Mouse (Mus musculus): Measurements from ENCODE around the gene Slco1b2. TPM values are rescaled to one million over a fixed set of nuclear protein-coding genes. Genes with fewer than 3 reads are reported as not detected.
"Not testable (repeated sequence)": the region's sequence is repeated elsewhere in the genome, so short reads cannot be mapped to it uniquely, and the experiment has no call there.

The Slco1b2 gene
- polyA plus RNA-seq (2015; fragmentation: Nextera tagmentation; extraction: Ambion mirVana): not detected in 2 replicates

DNA sequence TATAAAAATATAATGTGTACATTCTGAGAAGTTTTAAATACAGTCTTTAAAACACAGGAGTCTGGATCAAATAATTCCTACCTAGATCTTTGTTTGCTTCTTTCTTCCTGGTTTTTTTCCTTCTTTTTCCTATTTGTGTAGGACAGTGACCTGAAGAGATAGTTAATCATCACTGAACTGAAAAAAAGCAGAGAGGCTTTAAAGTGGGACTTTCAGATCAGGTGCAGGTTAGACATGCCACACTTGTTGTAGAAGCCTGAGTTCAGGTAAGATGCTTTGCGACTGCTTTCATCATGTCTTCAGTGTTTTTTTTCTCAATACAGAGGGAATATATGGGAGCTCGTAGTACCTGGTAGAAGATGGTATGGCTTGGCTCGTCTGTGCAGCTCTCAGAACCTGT, at the start of gene Slco1b2:
Gene Slco1b2 (plus strand): TSS at position 228 of the 400 bp plus-strand sequence.
- H3K27me3 ChIP-seq (ENCODE audit: control insufficient read depth, insufficient read depth, low read depth, low read length): no peaks in the 10 kb centered on the region
- H3K27ac ChIP-seq (ENCODE audit: low read length): no peak within 1 kb of the TSS
- no peak within 1 kb of the TSS for H3K9ac ChIP-seq (ENCODE audit: low read depth, low read length)
- H3K4me3 ChIP-seq (ENCODE audit: low read depth, low read length): no peak within 1 kb of the TSS
- WGBS: 90% methylated on average over 3 of the region's 3 CpGs
- no peaks in the 10 kb centered on the region for H3K9me3 ChIP-seq (replicated peaks; ENCODE audit: control insufficient read depth, low read length, poor library complexity, severe bottlenecking)
- H3K36me3 ChIP-seq (ENCODE audit: control insufficient read depth, insufficient read depth, low read length): no peaks in the 10 kb centered on the region
- H3K4me2 ChIP-seq (ENCODE audit: low read length): no peak within 1 kb of the TSS
- no peaks in the 10 kb centered on the region for H3K4me1 ChIP-seq (ENCODE audit: control insufficient read depth, insufficient read depth, low read length)
- no peak for ATAC-seq

DNA sequence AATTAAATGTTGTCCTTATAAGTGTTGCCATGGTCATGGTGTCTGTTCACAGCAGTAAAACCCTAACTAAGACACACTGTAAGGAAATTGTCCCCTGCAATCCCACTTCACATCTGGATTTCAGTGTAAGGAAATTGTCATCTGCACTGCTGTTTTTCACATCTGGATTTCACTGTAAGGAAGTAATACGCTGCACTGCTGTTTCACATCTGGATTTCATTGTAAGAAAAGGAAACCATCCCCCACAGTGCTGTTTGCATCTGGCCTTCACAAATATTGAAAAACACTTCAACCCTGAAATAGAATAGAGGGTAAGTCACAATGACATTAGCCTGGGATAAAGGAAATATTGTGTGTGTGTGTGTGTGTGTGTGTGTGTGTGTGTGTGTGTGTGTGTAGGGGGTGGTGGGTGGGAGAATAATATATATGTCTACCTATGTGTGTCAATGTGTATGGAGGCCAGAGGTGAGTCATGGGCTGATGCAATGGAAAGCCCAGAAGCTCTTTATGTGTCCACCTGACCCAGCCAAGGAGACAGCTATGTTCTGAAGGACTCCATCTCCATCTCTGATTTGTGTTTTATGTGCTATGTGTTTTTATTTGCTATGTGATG, 44.4 kb upstream of the Slco1b2 start:
- Histone ChIP-seq H3K36me3 (ENCODE audit: control insufficient read depth, insufficient read depth, low read length) (no peaks in the 10 kb centered on the region), H3K4me1 (ENCODE audit: control insufficient read depth, insufficient read depth, low read length) (no peaks in the 10 kb centered on the region), H3K9me3 (replicated peaks; ENCODE audit: control insufficient read depth, low read length, poor library complexity, severe bottlenecking) (no peaks in the 10 kb centered on the region), H3K4me2 (ENCODE audit: low read length) (no peak overlapping the region), H3K4me3 (ENCODE audit: low read depth, low read length) (no peak overlapping the region), H3K27me3 (ENCODE audit: control insufficient read depth, insufficient read depth, low read depth, low read length) (no peaks in the 10 kb centered on the region), H3K9ac (ENCODE audit: low read depth, low read length) (no peak overlapping the region), H3K27ac (ENCODE audit: low read length) (no peak overlapping the region)
- WGBS: 89% methylated on average over 1 of the region's 1 CpGs
- ATAC-seq: no peak

DNA sequence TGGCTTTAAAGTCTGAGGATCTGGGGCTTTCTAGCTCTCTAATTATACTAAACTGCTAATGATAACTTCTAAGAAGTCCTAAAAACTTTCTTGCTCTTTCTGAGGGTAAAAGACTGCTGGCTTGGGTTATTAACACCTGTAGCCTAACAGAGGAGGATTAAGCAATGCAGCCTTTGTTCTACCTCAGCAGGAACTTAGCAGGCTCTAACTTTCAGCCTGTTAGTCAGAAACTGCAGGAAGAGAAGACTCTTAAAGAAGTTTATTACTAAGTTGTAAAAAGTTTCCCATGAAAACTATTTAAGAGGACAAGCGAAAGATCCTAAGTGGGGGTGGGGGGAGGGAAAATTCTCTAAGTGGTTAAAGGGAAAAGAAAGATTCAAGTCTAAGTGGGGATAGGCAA, 39.3 kb upstream of the Slco1b2 start:
- Histone ChIP-seq H3K27ac (ENCODE audit: low read length) (no peak overlapping the region), H3K36me3 (ENCODE audit: control insufficient read depth, insufficient read depth, low read length) (no peaks in the 10 kb centered on the region), H3K9ac (ENCODE audit: low read depth, low read length) (no peak overlapping the region), H3K4me2 (ENCODE audit: low read length) (no peak overlapping the region), H3K4me3 (ENCODE audit: low read depth, low read length) (no peak overlapping the region), H3K4me1 (ENCODE audit: control insufficient read depth, insufficient read depth, low read length) (no peaks in the 10 kb centered on the region), H3K9me3 (replicated peaks; ENCODE audit: control insufficient read depth, low read length, poor library complexity, severe bottlenecking) (no peaks in the 10 kb centered on the region), H3K27me3 (ENCODE audit: control insufficient read depth, insufficient read depth, low read depth, low read length) (no peaks in the 10 kb centered on the region)
- ATAC-seq: no peak
- 50% methylated on average over 1 of the region's 1 CpGs for WGBS

DNA sequence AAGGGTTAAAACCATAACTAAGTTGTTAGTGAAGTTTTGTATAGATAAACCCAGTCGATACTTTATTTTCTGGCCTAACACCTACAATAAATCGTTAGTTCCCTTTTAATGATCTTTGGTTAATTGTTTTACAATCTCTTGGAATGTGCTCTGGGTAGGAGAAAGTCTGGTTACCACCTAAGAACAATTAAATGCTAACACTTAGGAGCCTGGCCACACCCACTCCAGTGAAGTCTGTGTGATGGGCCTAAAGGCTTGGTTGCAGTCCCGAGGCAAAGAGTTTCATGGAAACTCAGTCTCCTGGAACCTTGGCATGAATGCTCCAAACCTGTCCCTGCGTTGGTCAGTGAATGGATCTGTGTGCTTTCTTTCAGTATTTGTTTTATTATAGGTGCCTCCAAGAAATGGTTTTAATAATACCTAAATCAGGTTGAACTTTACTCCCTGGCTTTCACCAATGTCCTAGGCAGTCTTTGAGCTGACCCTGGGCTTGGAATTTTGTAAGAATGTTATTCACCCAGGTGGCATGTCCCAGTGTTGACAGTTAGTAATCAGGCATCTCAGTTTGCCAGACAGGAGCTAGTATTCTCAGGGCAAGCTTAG, 38.6 kb upstream of the Slco1b2 start:
- H3K4me1 ChIP-seq (ENCODE audit: control insufficient read depth, insufficient read depth, low read length); H3K4me2 ChIP-seq (ENCODE audit: low read length); ATAC-seq; H3K27me3 ChIP-seq (ENCODE audit: control insufficient read depth, insufficient read depth, low read depth, low read length); H3K9me3 ChIP-seq (replicated peaks; ENCODE audit: control insufficient read depth, low read length, poor library complexity, severe bottlenecking); H3K36me3 ChIP-seq (ENCODE audit: control insufficient read depth, insufficient read depth, low read length); H3K27ac ChIP-seq (ENCODE audit: low read length); H3K9ac ChIP-seq (ENCODE audit: low read depth, low read length); H3K4me3 ChIP-seq (ENCODE audit: low read depth, low read length): not testable (repeated sequence)
- 56% methylated on average over 4 of the region's 4 CpGs for WGBS

DNA sequence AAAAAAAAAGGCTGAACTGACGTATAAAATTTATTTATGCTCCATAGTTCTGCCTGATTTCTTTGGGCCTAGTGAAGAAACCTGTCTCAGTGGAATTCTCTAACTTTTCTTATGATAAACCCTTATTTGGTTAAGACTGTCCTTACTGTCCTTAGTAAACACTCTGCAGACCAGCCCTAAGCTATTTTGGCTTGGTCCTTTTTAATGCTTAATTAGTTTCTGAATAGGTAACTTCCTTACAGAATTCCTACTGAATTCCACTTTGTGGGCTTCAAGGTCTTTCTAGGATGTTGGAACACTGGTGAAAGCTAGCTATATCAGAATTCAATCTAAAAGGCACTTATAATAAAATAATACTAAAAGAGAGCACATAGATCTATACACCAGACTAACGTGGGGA, 33.2 kb upstream of the Slco1b2 start:
- Histone ChIP-seq H3K4me2 (ENCODE audit: low read length) (no peak overlapping the region), H3K27me3 (ENCODE audit: control insufficient read depth, insufficient read depth, low read depth, low read length) (no peaks in the 10 kb centered on the region), H3K9ac (ENCODE audit: low read depth, low read length) (no peak overlapping the region), H3K27ac (ENCODE audit: low read length) (no peak overlapping the region), H3K4me1 (ENCODE audit: control insufficient read depth, insufficient read depth, low read length) (no peaks in the 10 kb centered on the region), H3K9me3 (replicated peaks; ENCODE audit: control insufficient read depth, low read length, poor library complexity, severe bottlenecking) (peaks cover 8% of the 10 kb centered on the region; the same call in 1 of the 2 replicates), H3K36me3 (ENCODE audit: control insufficient read depth, insufficient read depth, low read length) (no peaks in the 10 kb centered on the region), H3K4me3 (ENCODE audit: low read depth, low read length) (no peak overlapping the region)
- ATAC-seq: no peak
- WGBS: 92% methylated on average over 2 of the region's 2 CpGs

DNA sequence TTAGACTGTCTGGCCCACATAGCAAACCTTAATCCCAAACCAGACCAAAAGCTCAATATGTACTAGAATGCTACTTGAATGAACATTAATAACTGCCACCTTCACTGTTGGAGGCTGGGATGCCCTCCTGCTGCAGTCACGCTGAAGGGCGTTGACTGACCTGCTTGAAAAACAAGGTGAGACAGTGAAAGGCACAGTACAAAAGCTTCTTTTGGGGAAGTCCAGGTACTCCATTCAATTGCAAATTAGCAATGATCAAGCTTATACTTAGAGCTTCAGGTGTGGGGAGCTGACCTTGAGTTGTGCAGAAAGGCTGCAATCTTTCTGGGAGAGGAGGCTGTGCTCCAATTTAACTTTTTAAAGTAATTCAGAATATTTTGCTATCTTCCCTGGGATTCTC, 32.3 kb upstream of the Slco1b2 start:
- H3K4me1 ChIP-seq (ENCODE audit: control insufficient read depth, insufficient read depth, low read length): no peaks in the 10 kb centered on the region
- WGBS: 97% methylated on average over 2 of the region's 2 CpGs
- H3K4me2 ChIP-seq (ENCODE audit: low read length): no peak overlapping the region
- H3K4me3 ChIP-seq (ENCODE audit: low read depth, low read length): no peak overlapping the region
- peaks cover 8% of the 10 kb centered on the region; the same call in 1 of the 2 replicates for H3K9me3 ChIP-seq (replicated peaks; ENCODE audit: control insufficient read depth, low read length, poor library complexity, severe bottlenecking)
- H3K27me3 ChIP-seq (ENCODE audit: control insufficient read depth, insufficient read depth, low read depth, low read length): no peaks in the 10 kb centered on the region
- H3K27ac ChIP-seq (ENCODE audit: low read length): no peak overlapping the region
- no peak for ATAC-seq
- H3K36me3 ChIP-seq (ENCODE audit: control insufficient read depth, insufficient read depth, low read length): no peaks in the 10 kb centered on the region
- no peak overlapping the region for H3K9ac ChIP-seq (ENCODE audit: low read depth, low read length)

DNA sequence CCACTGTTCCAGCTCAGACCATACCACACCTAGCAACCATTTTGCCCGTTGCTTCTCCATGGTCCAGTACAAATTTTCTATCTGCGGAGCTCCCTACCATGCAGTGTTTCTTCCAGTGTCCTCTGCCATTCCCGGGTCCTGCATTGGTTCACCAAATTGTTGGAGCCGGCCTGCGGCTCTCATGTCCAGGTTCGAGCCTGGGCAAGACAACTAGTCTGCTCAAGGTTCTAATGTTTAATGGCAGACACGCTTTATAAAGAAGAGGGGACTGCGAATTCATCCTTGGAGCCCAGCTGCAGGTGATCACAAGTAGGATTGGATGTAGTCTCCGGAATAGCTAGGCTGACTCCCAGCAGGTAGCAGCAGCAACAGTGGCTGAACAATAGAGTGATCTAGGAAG, 28.4 kb upstream of the Slco1b2 start:
- WGBS: 61% methylated on average over 9 of the region's 9 CpGs

GRCm38 (mm10) chr6:141610702-141611260, 18.5 kb upstream of the Slco1b2 start:
- WGBS: 66% methylated on average over 2 of the region's 2 CpGs
- no peak overlapping the region for H3K4me3 ChIP-seq (ENCODE audit: low read depth, low read length)
- no peaks in the 10 kb centered on the region for H3K4me1 ChIP-seq (ENCODE audit: control insufficient read depth, insufficient read depth, low read length)
- H3K4me2 ChIP-seq (ENCODE audit: low read length): no peak overlapping the region
- no peak for ATAC-seq
- H3K27ac ChIP-seq (ENCODE audit: low read length): no peak overlapping the region
- H3K9ac ChIP-seq (ENCODE audit: low read depth, low read length): no peak overlapping the region
- H3K36me3 ChIP-seq (ENCODE audit: control insufficient read depth, insufficient read depth, low read length): no peaks in the 10 kb centered on the region
- no peaks in the 10 kb centered on the region for H3K27me3 ChIP-seq (ENCODE audit: control insufficient read depth, insufficient read depth, low read depth, low read length)
- no peaks in the 10 kb centered on the region for H3K9me3 ChIP-seq (replicated peaks; ENCODE audit: control insufficient read depth, low read length, poor library complexity, severe bottlenecking)

More for the DNA sequence above, 28.4 kb upstream of the Slco1b2 start:
- no peaks in the 10 kb centered on the region for H3K27me3 ChIP-seq (ENCODE audit: control insufficient read depth, insufficient read depth, low read depth, low read length)
- no peaks in the 10 kb centered on the region for H3K4me1 ChIP-seq (ENCODE audit: control insufficient read depth, insufficient read depth, low read length)
- H3K36me3 ChIP-seq (ENCODE audit: control insufficient read depth, insufficient read depth, low read length): no peaks in the 10 kb centered on the region
- no peak overlapping the region for H3K4me2 ChIP-seq (ENCODE audit: low read length)
- ATAC-seq: no peak
- H3K9ac ChIP-seq (ENCODE audit: low read depth, low read length): no peak overlapping the region
- H3K27ac ChIP-seq (ENCODE audit: low read length): no peak overlapping the region
- H3K9me3 ChIP-seq (replicated peaks; ENCODE audit: control insufficient read depth, low read length, poor library complexity, severe bottlenecking): peaks cover 8% of the 10 kb centered on the region; the same call in 1 of the 2 replicates
- H3K4me3 ChIP-seq (ENCODE audit: low read depth, low read length): no peak overlapping the region

GRCm38 (mm10) chr6:141614017-141614416, 15.3 kb upstream of the Slco1b2 start:
- H3K4me1 ChIP-seq (ENCODE audit: control insufficient read depth, insufficient read depth, low read length): no peaks in the 10 kb centered on the region
- no peak overlapping the region for H3K4me3 ChIP-seq (ENCODE audit: low read depth, low read length)
- H3K9ac ChIP-seq (ENCODE audit: low read depth, low read length): no peak overlapping the region
- H3K4me2 ChIP-seq (ENCODE audit: low read length): no peak overlapping the region
- no peaks in the 10 kb centered on the region for H3K9me3 ChIP-seq (replicated peaks; ENCODE audit: control insufficient read depth, low read length, poor library complexity, severe bottlenecking)
- ATAC-seq: no peak
- no peaks in the 10 kb centered on the region for H3K27me3 ChIP-seq (ENCODE audit: control insufficient read depth, insufficient read depth, low read depth, low read length)
- H3K36me3 ChIP-seq (ENCODE audit: control insufficient read depth, insufficient read depth, low read length): no peaks in the 10 kb centered on the region
- H3K27ac ChIP-seq (ENCODE audit: low read length): no peak overlapping the region

All from midbrain, embryonic 16.5 days (tissue).